Mouse (Mus musculus) midbrain, embryonic 11.5 days (tissue): ENCODE results near the gene Kif2a. TPM values are rescaled to one million over a fixed set of nuclear protein-coding genes. Genes with fewer than 3 reads are reported as not detected.
A peak's percentile ranks its signal among the peaks of the same experiment; 100 is the strongest.

ENCODE experiments used
- ATAC-seq: fragments of 200-750 bp; cut with Nextera tagmentation; 2 replicates; pipeline ENCODE4 v1.8.0; 2017; ENCODE audit warnings: moderate TSS enrichment, moderate library complexity; ENCODE audit not compliant: low FRiP score
- DNase-seq: peaks from one replicate; pipeline ENCODE4 v3.0.0; 2015; ENCODE audit warnings: low spot score; ENCODE audit errors: missing footprints
- H3K27ac ChIP-seq: fragments of 300-500 bp; sonication (generic); 2 replicates; pipeline ENCODE4 v1.5.1; 2014; ENCODE audit warnings: low read depth, low read length
- H3K27me3 ChIP-seq: fragments of 300-500 bp; sonication (generic); 2 replicates; pipeline ENCODE4 v1.6.1; 2014; ENCODE audit warnings: mild to moderate bottlenecking, low read length, moderate library complexity, mixed read lengths; ENCODE audit not compliant: control insufficient read depth, insufficient read depth
- H3K36me3 ChIP-seq: fragments of 300-500 bp; sonication (generic); 2 replicates; pipeline ENCODE4 v1.6.1; 2014; ENCODE audit warnings: mild to moderate bottlenecking, low read length, moderate library complexity, mixed read lengths; ENCODE audit not compliant: control insufficient read depth, insufficient read depth
- H3K4me1 ChIP-seq: fragments of 300-500 bp; sonication (generic); 2 replicates; pipeline ENCODE4 v1.6.1; 2014; ENCODE audit warnings: low read length; ENCODE audit not compliant: control insufficient read depth, insufficient read depth
- H3K4me2 ChIP-seq: fragments of 300-500 bp; sonication (generic); 2 replicates; pipeline ENCODE4 v1.6.1; 2014; ENCODE audit warnings: mild to moderate bottlenecking, moderate library complexity
- H3K4me3 ChIP-seq: fragments of 300-500 bp; sonication (generic); 2 replicates; pipeline ENCODE4 v1.5.1; 2014; ENCODE audit warnings: low read depth, low read length
- H3K9ac ChIP-seq: fragments of 300-500 bp; sonication (generic); 2 replicates; pipeline ENCODE4 v1.6.1; 2014; ENCODE audit warnings: low read length
- H3K9me3 ChIP-seq: fragments of 300-500 bp; sonication (generic); 2 replicates; pipeline ENCODE4 v1.6.1; 2016; ENCODE audit warnings: low read length; ENCODE audit not compliant: control insufficient read depth
- WGBS: fragments of 180-500 bp; shearing (Covaris S2); extraction: QIAGEN DNeasy Blood & Tissue Kit; methylation state at CpG from one replicate; pipeline ENCODE4 v1.1.7; 2014; 5-methylcytosine and 5-hydroxymethylcytosine counted together
- polyA plus RNA-seq: library from polyadenylated mRNA; unstranded; fragments of >200 nt; fragmentation: Nextera tagmentation; extraction: Ambion mirVana; gene quantifications from 2 replicates; pipeline ENCODE4 v1.2.1, GENCODE M21; 2014

Gene Kif2a
- 27.8 and 30.1 TPM in 2 replicates for polyA plus RNA-seq

- under 1% methylated on average over 68 of the region's 87 CpGs for WGBS
- Histone ChIP-seq H3K27ac (peak within 1 kb of the TSS; percentile 96), H3K4me2 (peak within 1 kb of the TSS; percentile 64), H3K4me3 (peak within 1 kb of the TSS; percentile 93), H3K9ac (peak within 1 kb of the TSS; percentile 97), H3K27me3 (no peaks in the 10 kb centered on the region), H3K4me1 (peaks cover 11% of the 10 kb centered on the region), H3K36me3 (no peaks in the 10 kb centered on the region), H3K9me3 (no peaks in the 10 kb centered on the region)
- DNase-seq (peak; percentile 96), ATAC-seq (peak; percentile 79)
These were observed at the start of gene Kif2a for GRCm38 (mm10) chr13:107021461-107022265. Kif2a (minus strand) TSS chr13:107022126.

GRCm38 (mm10) chr13:107069061-107069460 lies 47.1 kb upstream of the Kif2a start:
- Histone ChIP-seq H3K4me1 (peaks cover 7% of the 10 kb centered on the region; the same call in 1 of the 2 replicates), H3K9ac (no peak overlapping the region), H3K27ac (no peak overlapping the region), H3K9me3 (no peaks in the 10 kb centered on the region), H3K4me3 (no peak overlapping the region), H3K36me3 (no peaks in the 10 kb centered on the region), H3K4me2 (no peak overlapping the region), H3K27me3 (no peaks in the 10 kb centered on the region)
- 95% methylated on average over 1 of the region's 1 CpGs for WGBS
- no peak for ATAC-seq
- no peak for DNase-seq

- 0 out of 2 replicates have a peak, but pooled peaks have one; percentile 38 for ATAC-seq
- no peak for DNase-seq
- 73% methylated on average over 10 of the region's 10 CpGs for WGBS
These were observed 43.4 kb upstream of the Kif2a start for GRCm38 (mm10) chr13:107065098-107065855.

GRCm38 (mm10) chr13:107064263-107064662 lies 42.3 kb upstream of the Kif2a start:
- H3K27me3 ChIP-seq, result no peaks in the 10 kb centered on the region
- H3K4me2 ChIP-seq, result no peak overlapping the region
- H3K4me1 ChIP-seq, result no peaks in the 10 kb centered on the region
- H3K27ac ChIP-seq, result no peak overlapping the region
- no peak overlapping the region for H3K9ac ChIP-seq
- H3K36me3 ChIP-seq, result no peaks in the 10 kb centered on the region
- H3K4me3 ChIP-seq, result no peak overlapping the region
- no peak for DNase-seq
- WGBS, result 81% methylated on average over 2 of the region's 2 CpGs
- no peak for ATAC-seq
- no peaks in the 10 kb centered on the region for H3K9me3 ChIP-seq

More at GRCm38 (mm10) chr13:107065098-107065855, 43.4 kb upstream of the Kif2a start:
- Histone ChIP-seq H3K4me2 (no peak overlapping the region), H3K27me3 (no peaks in the 10 kb centered on the region), H3K4me1 (no peaks in the 10 kb centered on the region), H3K9me3 (no peaks in the 10 kb centered on the region), H3K36me3 (no peaks in the 10 kb centered on the region), H3K9ac (no peak overlapping the region), H3K27ac (no peak overlapping the region), H3K4me3 (no peak overlapping the region)

- Histone ChIP-seq H3K4me1 (no peaks in the 10 kb centered on the region), H3K9ac (no peak overlapping the region), H3K9me3 (no peaks in the 10 kb centered on the region), H3K4me3 (no peak overlapping the region), H3K4me2 (no peak overlapping the region), H3K27me3 (no peaks in the 10 kb centered on the region), H3K36me3 (no peaks in the 10 kb centered on the region), H3K27ac (no peak overlapping the region)
- DNase-seq, result no peak
- WGBS, result 77% methylated on average over 7 of the region's 7 CpGs
- ATAC-seq, result no peak
These were observed 41.3 kb upstream of the Kif2a start for GRCm38 (mm10) chr13:107063115-107063807.

GRCm38 (mm10) chr13:107060098-107060497 lies 38.2 kb upstream of the Kif2a start:
- Histone ChIP-seq H3K27me3 (no peaks in the 10 kb centered on the region), H3K4me1 (no peaks in the 10 kb centered on the region), H3K9ac (no peak overlapping the region), H3K36me3 (no peaks in the 10 kb centered on the region), H3K27ac (no peak overlapping the region), H3K4me2 (no peak overlapping the region), H3K9me3 (no peaks in the 10 kb centered on the region), H3K4me3 (no peak overlapping the region)
- DNase-seq, result no peak
- 90% methylated on average over 7 of the region's 7 CpGs for WGBS
- no peak for ATAC-seq

- Histone ChIP-seq H3K4me3 (no peak overlapping the region), H3K4me2 (no peak overlapping the region), H3K36me3 (no peaks in the 10 kb centered on the region), H3K9me3 (no peaks in the 10 kb centered on the region), H3K27ac (no peak overlapping the region), H3K27me3 (no peaks in the 10 kb centered on the region), H3K9ac (no peak overlapping the region), H3K4me1 (no peaks in the 10 kb centered on the region)
- no peak for ATAC-seq
- 83% methylated on average over 3 of the region's 3 CpGs for WGBS
- no peak for DNase-seq
These were observed 37.5 kb upstream of the Kif2a start for GRCm38 (mm10) chr13:107059460-107059859.

- H3K4me1 ChIP-seq, result no peaks in the 10 kb centered on the region
- no peak overlapping the region for H3K27ac ChIP-seq
- H3K27me3 ChIP-seq, result no peaks in the 10 kb centered on the region
- no peaks in the 10 kb centered on the region for H3K36me3 ChIP-seq
- no peaks in the 10 kb centered on the region for H3K9me3 ChIP-seq
- H3K4me3 ChIP-seq, result no peak overlapping the region
- no peak overlapping the region for H3K4me2 ChIP-seq
- no peak for ATAC-seq
- H3K9ac ChIP-seq, result no peak overlapping the region
- no peak for DNase-seq
- WGBS, result 48% methylated on average over 4 of the region's 4 CpGs
These were observed 34.4 kb upstream of the Kif2a start for GRCm38 (mm10) chr13:107056318-107056717.
